Mouse (Mus musculus) olfactory bulb, adult 2 months (tissue): ENCODE data around the gene Sh3pxd2a. TPM values are rescaled to one million over a fixed set of nuclear protein-coding genes. Genes with fewer than 3 reads are reported as not detected.
A peak's percentile ranks its signal among the peaks of the same experiment; 100 is the strongest.

Source experiments
- H3K27ac ChIP-seq: fragments of 200-500 bp; 2 replicates; pipeline ENCODE4 v1.5.1; 2012; ENCODE audit warnings: low read depth, low read length; ENCODE audit not compliant: insufficient read depth
- H3K4me1 ChIP-seq: fragments of 200-500 bp; 2 replicates; pipeline ENCODE4 v1.6.1; 2012; ENCODE audit warnings: low read length; ENCODE audit not compliant: control insufficient read depth, insufficient read depth
- H3K4me3 ChIP-seq: fragments of 200-500 bp; 2 replicates; pipeline ENCODE4 v1.5.1; 2012; ENCODE audit warnings: mild to moderate bottlenecking, low read depth, low read length, moderate library complexity; ENCODE audit not compliant: insufficient read depth
- CTCF ChIP-seq: fragments of 200-500 bp; IDR thresholded peaks from 2 replicates; pipeline ENCODE4 v1.5.1; 2012; ENCODE audit warnings: low read depth, mild to moderate bottlenecking, low read length, moderate library complexity; ENCODE audit not compliant: insufficient read depth
- POLR2A ChIP-seq: fragments of 200-500 bp; IDR thresholded peaks from 2 replicates; pipeline ENCODE4 v1.6.1; 2012; ENCODE audit warnings: mild to moderate bottlenecking, low read depth, low read length, moderate library complexity; ENCODE audit not compliant: insufficient read depth
- WGBS: fragments of 180-500 bp; shearing (Covaris S2); methylation state at CpG from one replicate; pipeline ENCODE4 v1.1.7; 2018; 5-methylcytosine and 5-hydroxymethylcytosine counted together
- polyA plus RNA-seq: library from polyadenylated mRNA; stranded (reverse); fragments of >200 nt; gene quantifications from 2 replicates; pipeline ENCODE4 v1.2.4, GENCODE M21; 2012; ENCODE audit warnings: low replicate concordance; ENCODE audit not compliant: missing spikeins, insufficient read depth, insufficient read length

The Sh3pxd2a gene
- polyA plus RNA-seq, 1 experiment = not detected

DNA sequence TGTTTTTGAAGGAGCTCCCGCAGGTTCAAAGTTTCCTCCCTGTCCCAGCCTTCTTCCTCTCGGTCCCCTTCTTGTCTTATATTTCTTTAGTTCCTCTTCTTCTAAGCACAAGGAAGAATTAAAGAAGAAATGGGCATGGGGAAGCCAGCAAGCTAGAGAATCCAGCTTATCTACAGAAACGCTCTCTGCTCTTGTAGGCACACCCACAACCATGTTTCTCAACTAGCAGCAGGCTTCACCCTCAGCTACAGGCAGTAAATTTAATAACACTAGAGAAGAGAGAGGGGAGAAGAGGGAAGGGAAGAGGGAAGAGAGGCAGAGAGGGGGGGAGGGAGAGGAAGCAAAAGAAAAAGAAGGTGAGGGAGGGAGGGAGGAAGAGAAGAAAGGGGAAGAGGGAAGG is 44.0 kb upstream of the Sh3pxd2a start:
- peaks cover 12% of the 10 kb centered on the region for H3K4me1 ChIP-seq
- TF ChIP-seq POLR2A (no peak), CTCF (no peak)
- WGBS = 67% methylated on average over 3 of the region's 3 CpGs
- H3K27ac ChIP-seq = no peak overlapping the region
- H3K4me3 ChIP-seq = 0 out of 2 replicates have a peak overlapping the region, but pooled peaks have one; percentile 36

- peaks cover 12% of the 10 kb centered on the region for H3K4me1 ChIP-seq
- 30% methylated on average over 27 of the region's 27 CpGs for WGBS
- H3K4me3 ChIP-seq = peak overlapping the region; percentile 36
- TF ChIP-seq POLR2A = no peak
- TF ChIP-seq CTCF = no peak
- no peak overlapping the region for H3K27ac ChIP-seq
These were observed 43.2 kb upstream of the Sh3pxd2a start for GRCm38 (mm10) chr19:47507128-47508121.

DNA sequence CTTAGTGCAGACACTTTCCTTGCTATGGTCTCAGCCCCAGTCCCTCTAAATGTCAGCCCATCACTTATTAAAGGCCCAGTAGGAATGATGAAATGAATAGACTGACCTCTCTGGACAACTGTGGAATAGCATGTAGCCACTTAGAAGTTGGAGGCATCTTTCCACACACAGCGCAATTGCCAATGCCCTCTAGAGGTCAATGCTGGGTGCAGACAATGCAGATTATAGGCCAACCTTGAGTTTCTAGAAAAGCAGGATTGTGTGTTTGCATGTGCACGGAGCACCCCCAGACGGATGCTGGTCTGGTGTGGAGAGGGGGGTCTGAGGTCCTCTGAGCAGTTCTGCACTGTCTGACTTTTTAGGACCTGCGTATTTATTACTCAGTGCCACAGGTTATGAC is 39.4 kb upstream of the Sh3pxd2a start:
- Histone ChIP-seq H3K27ac (no peak overlapping the region), H3K4me3 (no peak overlapping the region), H3K4me1 (peaks cover 23% of the 10 kb centered on the region)
- 80% methylated on average over 4 of the region's 4 CpGs for WGBS
- TF ChIP-seq CTCF (no peak), POLR2A (no peak)

GRCm38 (mm10) chr19:47502563-47502962 is 38.4 kb upstream of the Sh3pxd2a start:
- Histone ChIP-seq H3K4me3 (no peak overlapping the region), H3K27ac (no peak overlapping the region), H3K4me1 (peaks cover 24% of the 10 kb centered on the region)
- TF ChIP-seq POLR2A (no peak), CTCF (0 out of 2 replicates have a peak, but pooled peaks have one; percentile 29)
- 83% methylated on average over 8 of the region's 8 CpGs for WGBS

GRCm38 (mm10) chr19:47500389-47501011 is 36.3 kb upstream of the Sh3pxd2a start:
- no peak overlapping the region for H3K4me3 ChIP-seq
- peaks cover 21% of the 10 kb centered on the region for H3K4me1 ChIP-seq
- 53% methylated on average over 11 of the region's 11 CpGs for WGBS
- TF ChIP-seq POLR2A (no peak), CTCF (no peak)
- no peak overlapping the region for H3K27ac ChIP-seq

DNA sequence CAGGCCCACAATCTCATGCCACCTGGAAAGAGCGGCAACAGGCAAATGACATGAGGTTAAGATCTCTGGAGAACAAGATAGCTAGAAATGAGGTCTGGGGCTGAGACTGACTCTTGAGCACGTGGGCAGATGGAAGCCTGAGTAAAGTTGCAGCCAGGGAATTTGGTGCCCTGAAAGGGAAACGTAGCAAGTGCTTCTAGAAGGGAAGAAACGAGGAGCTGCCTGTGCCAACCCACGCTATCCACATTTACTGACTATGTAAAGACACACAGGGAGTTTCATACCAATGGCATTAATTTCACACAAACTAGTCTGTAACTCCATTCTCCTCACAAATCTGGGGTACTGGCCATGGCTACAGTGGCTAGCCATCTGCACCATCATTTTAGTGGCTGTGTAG is 35.6 kb upstream of the Sh3pxd2a start:
- WGBS = 88% methylated on average over 5 of the region's 5 CpGs
- Histone ChIP-seq H3K4me3 (no peak overlapping the region), H3K4me1 (peaks cover 21% of the 10 kb centered on the region), H3K27ac (no peak overlapping the region)
- no peak for TF ChIP-seq POLR2A
- TF ChIP-seq CTCF = no peak

- WGBS = 83% methylated on average over 4 of the region's 4 CpGs
- TF ChIP-seq CTCF (no peak), POLR2A (no peak)
- peaks cover 21% of the 10 kb centered on the region for H3K4me1 ChIP-seq
- no peak overlapping the region for H3K4me3 ChIP-seq
- no peak overlapping the region for H3K27ac ChIP-seq
These were observed 34.7 kb upstream of the Sh3pxd2a start for GRCm38 (mm10) chr19:47498942-47499341.

DNA sequence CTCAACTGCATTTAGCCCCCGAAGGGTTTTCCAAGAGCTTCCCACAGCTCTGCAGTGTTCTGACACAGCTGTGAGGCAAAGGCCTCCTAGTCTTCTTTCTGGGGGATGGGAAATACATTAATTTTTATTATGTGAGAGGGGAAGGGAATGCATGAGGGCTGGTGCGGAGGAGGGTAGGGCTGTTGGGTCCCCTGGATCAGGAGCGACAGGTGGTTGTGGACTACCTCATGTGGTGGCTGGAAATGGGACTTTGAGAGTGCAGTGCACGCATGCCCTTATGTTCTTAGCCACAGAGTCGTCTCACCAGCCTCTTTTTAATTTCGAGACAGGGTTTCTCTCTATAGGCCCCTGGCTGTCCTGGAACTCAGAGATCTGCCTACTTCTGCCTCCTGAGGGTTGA is 33.5 kb upstream of the Sh3pxd2a start:
- TF ChIP-seq CTCF (no peak), POLR2A (no peak)
- Histone ChIP-seq H3K4me1 (peaks cover 21% of the 10 kb centered on the region), H3K4me3 (no peak overlapping the region), H3K27ac (no peak overlapping the region)
- 82% methylated on average over 6 of the region's 6 CpGs for WGBS

DNA sequence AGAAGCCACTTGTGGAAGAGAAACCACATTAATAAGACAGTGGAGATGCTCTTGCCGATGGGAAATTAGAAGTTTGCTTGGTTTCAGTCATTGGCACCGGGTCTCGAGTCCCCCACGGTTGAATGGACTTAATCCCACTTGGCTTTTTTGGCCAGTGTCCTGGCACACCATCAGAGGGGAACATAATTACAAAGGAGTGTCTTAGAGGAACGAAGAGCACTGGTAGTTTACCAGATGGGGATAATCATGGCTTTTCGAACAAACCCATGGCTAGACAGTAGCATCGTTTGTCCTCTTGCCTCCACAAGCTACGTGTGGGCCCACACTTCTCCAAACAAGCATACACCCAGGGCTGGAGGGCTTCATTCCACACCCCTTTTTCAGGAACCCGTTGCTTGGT is 33.1 kb upstream of the Sh3pxd2a start:
- H3K4me3 ChIP-seq = no peak overlapping the region
- no peak for TF ChIP-seq POLR2A
- TF ChIP-seq CTCF = no peak

More for the DNA sequence above, 33.1 kb upstream of the Sh3pxd2a start:
- peaks cover 21% of the 10 kb centered on the region for H3K4me1 ChIP-seq
- WGBS = 50% methylated on average over 9 of the region's 9 CpGs
- no peak overlapping the region for H3K27ac ChIP-seq
